Mouse (Mus musculus) A20 (cell line): ENCODE data around the gene P2rx7.

Experiments
- DNase-seq: peaks from one replicate; pipeline ENCODE4 v3.0.0-alpha.2; 2011; ENCODE audit warnings: low read depth, low spot score

The P2rx7 gene

GRCm38 (mm10) chr5:122643701-122644100 lies at the start of gene P2rx7:
Gene P2rx7 (plus strand): TSS chr5:122643911.
- no peak for DNase-seq

GRCm38 (mm10) chr5:122595470-122595869 lies 48.2 kb upstream of the P2rx7 start:
- no peak for DNase-seq

DNA sequence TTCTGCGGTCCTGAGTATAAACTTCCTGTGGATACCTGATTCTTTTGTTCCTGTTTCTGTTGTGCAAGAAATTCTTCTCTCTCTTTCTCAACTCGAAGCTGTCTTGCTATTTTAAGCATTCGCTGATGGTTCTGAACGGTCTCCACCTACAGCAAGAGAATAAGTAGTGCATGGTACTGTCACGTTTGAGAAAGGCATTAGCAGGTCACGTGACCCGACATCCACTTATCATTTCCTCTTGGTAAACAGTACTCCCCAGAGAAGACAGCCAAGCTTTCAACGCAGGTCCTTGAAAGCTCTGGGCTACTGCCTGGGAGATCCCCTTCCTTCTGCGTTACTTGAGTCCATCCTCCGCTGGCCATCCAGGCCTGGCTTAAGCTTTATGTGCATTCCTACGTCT lies 41.5 kb upstream of the P2rx7 start:
- DNase-seq, result no peak

DNA sequence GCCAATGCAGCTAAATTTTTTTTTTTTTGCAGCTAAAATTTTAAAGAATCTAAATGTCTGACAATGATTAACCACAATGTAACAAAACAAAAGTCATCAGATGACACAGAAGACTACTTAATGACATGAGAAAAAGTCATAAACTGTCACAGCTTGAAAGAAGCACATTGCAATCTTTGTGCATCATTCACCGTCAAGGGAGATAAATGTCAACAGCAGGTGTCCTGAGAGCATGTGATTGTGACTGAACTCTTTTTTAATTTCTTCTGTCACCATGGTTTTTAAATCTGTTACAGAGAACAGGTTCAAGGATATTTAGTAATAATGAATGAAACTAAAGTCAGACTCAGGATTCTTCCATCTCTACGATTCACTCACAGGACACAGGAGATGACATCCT lies 38.8 kb upstream of the P2rx7 start:
- DNase-seq, result no peak

DNA sequence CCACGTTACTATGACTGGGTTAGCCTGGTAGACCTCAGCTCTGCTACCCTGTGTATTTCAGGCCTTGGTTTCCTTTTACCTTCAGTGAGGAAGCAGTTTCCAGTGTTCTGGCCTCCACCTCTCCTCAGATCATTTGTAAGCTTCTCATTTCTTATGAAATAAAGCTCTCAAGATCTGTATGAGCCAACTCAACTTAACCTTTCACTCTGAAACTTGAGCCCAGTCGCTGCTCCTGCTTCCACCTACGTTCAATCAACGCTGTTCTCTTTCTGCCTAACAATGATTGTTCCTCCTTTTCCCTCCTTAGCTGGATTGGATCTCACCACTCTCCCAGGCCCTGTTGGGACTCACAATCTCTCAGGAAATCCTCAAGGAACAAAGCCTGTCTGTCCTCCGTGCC lies 32.1 kb upstream of the P2rx7 start:
- no peak for DNase-seq

DNA sequence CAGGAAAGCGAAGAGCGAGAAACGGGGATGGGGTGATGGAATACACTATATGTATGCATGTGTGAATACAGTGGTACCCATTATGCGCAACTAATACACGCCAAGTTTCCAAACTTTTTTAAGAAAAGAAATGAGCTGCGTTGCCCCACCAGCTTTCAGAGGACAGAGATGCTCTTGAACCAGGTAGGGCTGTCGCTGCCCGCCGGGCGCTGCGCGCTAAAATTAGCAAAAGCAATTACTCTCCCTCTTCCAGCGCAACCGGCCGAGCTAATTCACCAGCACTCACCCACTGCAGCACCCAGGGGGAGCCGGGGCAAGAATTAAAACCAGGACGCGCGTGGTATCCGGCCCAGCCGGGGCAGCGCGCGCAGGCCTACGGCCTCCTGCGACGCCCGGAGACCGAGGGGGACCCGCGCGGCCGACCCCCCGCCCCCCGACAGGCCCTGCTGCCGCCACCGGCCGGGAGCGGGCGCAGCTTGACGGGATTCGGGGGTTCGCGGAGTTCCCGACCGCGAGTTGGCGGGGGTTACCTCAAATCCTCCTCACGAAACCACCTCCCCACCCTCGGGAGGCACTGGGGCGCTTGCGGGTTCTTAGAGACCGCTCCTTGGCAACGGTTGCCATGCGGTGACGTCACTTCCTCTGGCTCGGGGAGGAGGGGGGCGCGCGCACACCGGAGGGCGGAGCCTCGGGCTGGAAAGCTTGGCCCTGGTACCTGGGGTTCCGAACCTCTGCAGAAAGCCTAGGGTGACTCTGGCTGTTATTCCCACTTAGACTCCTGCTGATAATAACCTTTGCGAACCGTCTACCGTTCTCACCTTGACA lies 29.6 kb upstream of the P2rx7 start, which contains the start of gene Ift81:
TSS of gene Ift81 (minus strand) at position 611 of the 825 bp plus-strand sequence.
- peak; percentile 96 for DNase-seq

- no peak for DNase-seq
Observed at GRCm38 (mm10) chr5:122617718-122618117, 26.0 kb upstream of the P2rx7 start.

DNA sequence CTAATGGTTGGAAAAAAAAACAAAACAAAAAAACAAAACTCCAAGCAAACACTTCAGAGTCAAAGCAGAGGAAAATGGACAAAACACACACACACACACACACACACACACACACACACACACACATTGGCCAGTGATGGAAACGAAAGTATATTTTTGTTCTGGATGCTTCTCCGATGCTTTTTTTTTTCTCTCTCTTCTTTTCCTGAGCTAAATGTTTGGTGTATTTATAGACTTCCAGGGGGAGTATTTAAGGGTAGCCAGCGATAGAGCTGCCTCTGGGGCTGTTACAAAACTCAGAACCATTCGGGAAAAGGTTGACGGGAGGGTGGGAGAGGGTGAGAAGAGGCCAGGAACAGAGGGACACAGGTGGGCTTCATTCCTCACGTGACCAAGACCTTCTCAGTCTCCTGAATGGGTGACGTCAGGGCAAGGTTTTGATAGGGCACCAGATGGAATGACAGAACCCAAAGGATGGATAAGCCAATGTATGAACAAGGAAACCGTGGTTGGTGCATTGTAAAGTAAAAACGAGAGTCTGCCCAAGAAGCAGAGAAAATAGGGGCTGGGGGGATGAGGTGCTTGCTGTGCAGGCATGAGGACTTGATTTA lies 23.9 kb upstream of the P2rx7 start:
- DNase-seq, result no peak

GRCm38 (mm10) chr5:122621376-122621886 lies 22.3 kb upstream of the P2rx7 start:
- DNase-seq, result no peak

- no peak for DNase-seq
Observed at GRCm38 (mm10) chr5:122622526-122622925, 21.2 kb upstream of the P2rx7 start.

DNA sequence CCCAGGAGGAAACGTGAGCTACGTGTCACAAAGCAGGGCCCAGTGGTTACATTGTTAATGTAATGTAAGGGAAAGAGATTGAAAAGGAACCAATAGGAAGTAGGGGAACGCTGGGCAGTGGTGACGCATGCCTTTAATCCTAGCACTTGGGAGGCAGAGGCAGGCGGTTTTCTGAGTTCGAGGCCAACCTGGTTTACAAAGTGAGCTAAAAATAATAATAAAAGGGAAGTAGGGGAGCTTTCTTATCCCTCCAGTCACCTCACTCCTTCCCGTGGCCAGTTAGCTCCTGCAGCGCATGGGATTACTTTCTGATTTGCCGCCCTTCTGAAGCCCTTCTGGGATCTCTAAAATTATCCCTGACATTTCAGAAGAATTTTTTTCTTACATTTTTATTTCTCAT lies 19.9 kb upstream of the P2rx7 start:
- no peak for DNase-seq

DNA sequence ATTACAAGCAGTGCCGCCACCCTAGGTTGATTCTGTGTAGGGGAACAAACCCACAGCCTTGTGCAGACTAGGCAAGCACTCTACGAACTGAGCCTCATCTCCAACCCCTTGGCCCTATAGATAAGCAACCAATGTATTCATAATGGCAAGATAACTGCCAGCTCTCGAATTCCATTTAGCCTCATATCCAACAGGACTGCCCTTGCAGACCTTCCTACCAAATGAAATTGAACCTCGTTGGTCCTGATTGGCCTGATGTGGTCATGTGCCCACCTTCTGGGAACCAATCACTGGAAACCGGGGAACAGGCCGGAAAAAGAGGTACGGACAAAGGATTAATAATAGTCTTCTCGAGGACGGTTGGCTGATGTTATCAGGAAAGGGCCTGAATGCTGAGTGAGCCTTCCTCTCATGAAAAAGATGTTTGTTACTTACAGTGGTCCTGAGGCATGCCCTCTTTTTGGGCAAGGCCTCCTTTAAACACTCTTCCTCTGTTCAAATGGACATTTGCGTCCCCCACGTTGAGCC lies 18.7 kb upstream of the P2rx7 start:
- DNase-seq, result no peak

- no peak for DNase-seq
Observed at GRCm38 (mm10) chr5:122625565-122626252, 18.0 kb upstream of the P2rx7 start.

- DNase-seq, result peak; percentile 78
Observed at GRCm38 (mm10) chr5:122627243-122627642, 16.5 kb upstream of the P2rx7 start.

DNA sequence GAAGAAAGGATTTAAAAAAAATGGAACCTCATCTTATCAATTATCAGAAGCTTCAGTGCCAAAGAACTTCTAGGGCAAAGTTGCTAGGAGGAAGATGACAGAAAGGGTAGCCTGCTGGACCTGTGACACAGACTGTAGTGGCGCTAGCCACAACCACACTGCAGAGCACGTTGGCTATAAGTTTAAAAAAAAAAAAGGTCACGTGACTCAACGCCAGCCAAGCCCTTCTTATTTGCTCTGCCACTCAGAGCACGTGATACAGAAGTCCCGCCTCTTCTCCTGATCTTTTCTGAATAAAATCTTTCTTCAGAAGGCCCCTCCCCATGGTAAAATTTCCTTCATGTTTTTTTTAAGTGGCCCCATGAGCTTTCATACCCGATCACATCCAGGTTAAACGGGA lies 8.5 kb upstream of the P2rx7 start:
- DNase-seq, result no peak

GRCm38 (mm10) chr5:122636308-122636707 lies 7.4 kb upstream of the P2rx7 start:
- DNase-seq, result no peak

- no peak for DNase-seq
Observed at GRCm38 (mm10) chr5:122636958-122637357, 6.8 kb upstream of the P2rx7 start.

DNA sequence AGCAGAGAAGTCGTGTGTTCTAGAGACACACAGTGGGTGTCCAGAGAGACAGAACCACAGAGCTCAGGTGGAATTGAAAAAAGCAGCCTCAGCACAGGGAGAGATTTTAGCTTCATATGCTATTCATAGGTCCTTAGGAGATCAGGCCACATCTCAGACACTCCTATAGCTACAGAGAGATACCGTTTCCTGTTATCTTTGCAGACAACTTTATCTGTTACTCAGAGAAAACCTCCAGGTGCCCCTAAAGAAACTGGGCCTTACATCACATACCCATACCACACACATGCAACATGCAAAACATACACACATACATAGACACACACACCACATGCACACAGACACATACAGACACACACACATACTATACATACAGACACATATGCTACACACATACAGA lies 5.4 kb upstream of the P2rx7 start:
- no peak for DNase-seq

GRCm38 (mm10) chr5:122639517-122639916 lies 4.2 kb upstream of the P2rx7 start:
- no peak for DNase-seq

GRCm38 (mm10) chr5:122639986-122640385 lies 3.7 kb upstream of the P2rx7 start:
- no peak for DNase-seq

- peak; percentile 61 for DNase-seq
Observed at GRCm38 (mm10) chr5:122644111-122644607, 448 bp downstream of the P2rx7 start.

DNA sequence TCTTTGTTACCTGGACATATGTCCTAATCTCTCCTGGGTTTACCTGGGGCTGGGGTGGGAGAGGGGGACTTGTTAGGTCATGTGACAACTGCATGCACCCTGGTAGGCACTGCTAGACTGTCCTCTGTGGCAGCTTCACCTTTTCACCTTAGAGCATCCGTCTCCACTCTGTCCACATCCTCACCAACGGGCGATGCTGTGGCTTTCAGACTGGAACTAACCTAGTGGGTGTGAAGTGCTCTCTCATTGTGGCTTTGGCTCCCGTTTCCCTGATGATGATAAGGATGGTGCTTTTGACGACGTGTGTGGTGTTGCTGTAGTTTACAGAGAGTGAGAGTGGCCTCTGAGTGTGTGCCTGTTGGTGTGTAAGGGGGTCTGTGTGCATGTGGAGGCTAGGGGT lies 1.6 kb downstream of the P2rx7 start:
- DNase-seq, result no peak
